Mouse (Mus musculus): ENCODE measurements around the gene Ring1. TPM values are rescaled to one million over a fixed set of nuclear protein-coding genes. Genes with fewer than 3 reads are reported as not detected.

The Ring1 gene
- 48.8 and 51.4 TPM in 2 replicates for polyA plus RNA-seq (2012; rRNA removed)

DNA sequence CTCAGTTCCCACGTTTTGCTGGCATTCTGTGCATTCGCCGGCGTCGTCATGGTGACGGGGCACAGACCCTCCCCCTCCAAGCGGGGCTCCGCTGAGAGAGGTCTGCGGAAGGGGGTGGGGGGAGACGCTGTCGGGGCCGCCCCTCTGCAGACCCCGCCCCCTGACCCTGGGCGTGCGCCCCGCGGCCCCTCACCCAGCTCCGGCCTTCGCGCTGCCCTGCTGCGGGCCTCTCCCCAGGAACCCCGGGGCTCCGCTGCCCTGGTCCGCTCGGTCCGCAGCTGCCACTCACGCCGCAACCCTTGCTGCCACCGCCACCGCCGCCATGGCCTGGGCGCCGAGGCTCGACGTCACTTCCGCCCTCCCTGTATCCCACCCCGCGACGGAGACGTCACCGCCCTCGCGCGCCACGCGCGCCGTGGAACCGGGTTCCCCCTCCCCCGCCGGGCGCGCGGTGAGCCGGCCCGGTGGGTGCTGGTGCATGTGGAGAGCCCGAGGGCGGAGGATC, at the start of gene Ring1:
Gene Ring1 (minus strand): TSS at position 364 of the 505 bp plus-strand sequence.

DNA sequence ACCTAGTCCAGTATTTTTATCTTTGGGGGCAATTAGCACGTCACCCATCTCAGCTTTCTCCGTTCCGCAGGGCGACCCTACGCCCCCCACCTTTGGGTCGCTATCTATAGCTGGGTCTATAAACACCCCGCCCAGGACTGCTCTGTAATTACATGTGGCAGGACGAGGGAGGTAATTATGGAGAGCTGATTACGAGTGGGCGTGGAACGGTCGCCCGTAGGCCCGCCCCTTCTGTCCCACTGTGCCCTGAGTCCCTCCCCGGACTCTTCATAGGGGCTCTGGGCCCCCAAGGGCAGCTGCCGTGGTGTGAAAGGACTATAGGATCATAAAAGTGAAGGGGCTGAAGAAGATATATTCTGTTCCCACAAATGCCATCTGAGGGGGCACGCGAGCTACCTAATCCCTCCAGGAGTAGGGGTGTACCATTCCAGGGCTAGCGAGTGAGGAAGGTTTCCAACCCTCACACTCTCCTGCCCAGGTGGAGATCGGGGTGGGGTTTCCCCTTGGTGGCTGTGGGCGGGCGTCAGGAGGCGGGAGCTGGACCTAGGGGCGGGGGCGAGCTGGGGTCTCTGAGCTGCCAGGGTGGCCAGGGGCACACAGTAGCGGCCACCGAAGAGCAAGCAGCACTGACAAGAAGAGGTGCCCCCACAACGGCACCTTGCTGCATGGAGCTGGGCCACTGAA, 14.5 kb upstream of the Ring1 start, which contains the start of gene Col11a2:
Gene Col11a2 (plus strand): TSS at position 560 of the 684 bp plus-strand sequence.

DNA sequence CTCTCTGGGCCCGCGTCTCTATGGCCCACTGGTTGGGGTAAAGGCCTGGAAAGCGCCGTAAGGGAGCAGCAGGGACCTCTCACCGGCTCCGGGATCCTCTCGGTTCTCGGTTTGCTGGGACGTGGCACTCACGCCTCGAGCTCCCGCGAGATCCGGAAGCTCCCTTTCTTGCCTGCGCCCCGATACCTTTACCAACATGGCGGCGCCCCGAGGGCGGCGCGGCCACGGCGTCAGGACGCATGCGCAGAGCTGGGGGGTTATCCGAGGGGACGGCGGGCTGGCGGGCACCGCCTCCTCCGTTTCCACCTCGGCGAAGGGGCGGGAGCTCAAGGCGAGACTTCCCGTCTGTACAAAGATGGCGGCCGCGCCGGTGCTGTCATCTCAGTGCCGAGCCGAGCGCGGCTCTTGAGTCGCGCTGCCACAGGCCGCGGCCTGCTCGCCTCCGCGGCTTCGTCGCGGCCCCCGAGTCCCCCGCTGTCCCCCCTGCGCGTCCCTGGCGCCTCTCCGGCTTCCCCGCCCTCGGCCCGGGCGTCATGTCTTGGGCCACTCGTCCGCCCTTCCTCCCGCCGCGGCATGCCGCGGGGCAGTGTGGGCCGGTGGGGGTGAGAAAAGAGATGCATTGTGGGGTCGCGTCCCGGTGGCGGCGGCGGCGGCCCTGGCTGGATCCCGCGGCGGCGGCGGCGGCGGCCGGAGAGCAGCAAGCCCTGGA, 7.1 kb upstream of the Ring1 start, which contains the start of the genes Slc39a7 and Rxrb:
Gene Slc39a7 (minus strand): TSS at position 218 of the 709 bp plus-strand sequence.
Gene Rxrb (plus strand): TSS at position 348 of the 709 bp plus-strand sequence.

DNA sequence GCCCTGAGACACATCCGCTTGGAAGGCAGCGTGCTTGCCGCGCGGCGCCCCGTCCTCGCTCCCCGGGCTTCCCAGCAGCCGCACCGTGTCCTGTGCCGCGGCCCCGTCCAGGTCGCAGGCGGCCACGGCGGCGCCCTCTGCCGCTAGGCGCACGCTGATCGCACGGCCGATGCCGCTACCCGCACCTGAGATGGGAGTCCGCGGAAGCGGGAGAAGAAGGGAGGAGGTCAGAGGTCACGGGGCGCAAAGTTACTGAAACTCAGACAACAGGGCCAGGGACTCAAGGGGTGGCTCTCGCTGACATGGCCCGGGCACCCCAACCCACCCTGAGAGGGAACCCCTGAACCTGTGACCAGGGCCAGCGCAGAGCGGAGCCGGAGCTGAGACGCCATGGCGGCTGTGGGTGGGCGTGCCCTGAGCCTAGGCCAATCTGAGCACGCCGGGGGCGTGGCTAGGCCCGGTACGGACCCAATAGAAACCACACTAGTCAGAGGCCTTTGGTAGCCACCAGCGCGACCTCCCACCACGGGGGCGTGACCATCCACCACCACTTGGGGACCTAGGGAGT, 3.3 kb upstream of the Ring1 start, which contains the start of gene H2-Ke6:
Gene H2-Ke6 (minus strand): TSS at position 405 of the 568 bp plus-strand sequence.

DNA sequence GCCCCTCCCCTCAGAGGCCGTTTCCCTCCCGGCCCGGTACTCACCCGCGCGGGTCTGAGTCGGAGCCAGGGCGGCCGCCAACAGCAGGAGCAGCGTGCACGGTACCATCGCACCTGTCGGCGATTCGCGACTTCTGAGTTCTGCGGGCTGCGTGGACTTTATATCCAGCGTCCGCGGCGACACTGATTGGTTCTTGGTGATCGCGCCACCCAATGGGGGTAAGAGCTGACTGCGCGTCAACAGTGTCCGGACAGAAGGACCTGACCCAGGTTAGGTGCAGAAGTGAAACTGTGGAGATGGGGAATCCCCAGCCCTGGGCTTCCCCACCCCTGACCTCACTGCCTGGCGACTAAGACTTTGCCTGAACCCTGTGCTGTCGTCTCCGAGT, 24.3 kb downstream of the Ring1 start, which contains the start of gene H2-K1:
Gene H2-K1 (minus strand): TSS at position 198 of the 388 bp plus-strand sequence.

Other genes starting within 250 kb of the Ring1 start
- 7.9 and 9.8 TPM in 2 replicates for gene Angptl4, start 242.8 kb downstream of the Ring1 start, polyA plus RNA-seq (2012; rRNA removed)
- 64.5 and 79.4 TPM in 2 replicates for gene Kank3, start 214.2 kb downstream of the Ring1 start, polyA plus RNA-seq (2012; rRNA removed)
- gene Rps28, start 200.1 kb downstream of the Ring1 start, polyA plus RNA-seq (2012; rRNA removed) = 1,131 and 1,306 TPM in 2 replicates
- 333 and 341 TPM in 2 replicates for gene Ndufa7, start 200.1 kb downstream of the Ring1 start, polyA plus RNA-seq (2012; rRNA removed)
- 29.8 and 36.6 TPM in 2 replicates for gene Cd320, start 181.6 kb downstream of the Ring1 start, polyA plus RNA-seq (2012; rRNA removed)
- not detected in 2 replicates for gene Gm7029, start 150.8 kb downstream of the Ring1 start, polyA plus RNA-seq (2012; rRNA removed)
- 12.0 and 13.5 TPM in 2 replicates for gene Kifc1, start 134.0 kb downstream of the Ring1 start, polyA plus RNA-seq (2012; rRNA removed)
- 0.21 and 0.24 TPM in 2 replicates for gene Platr17, start 119.5 kb downstream of the Ring1 start, polyA plus RNA-seq (2012; rRNA removed)
- gene Daxx, start 115.3 kb downstream of the Ring1 start, polyA plus RNA-seq (2012; rRNA removed) = 39.3 and 40.5 TPM in 2 replicates
- gene Tapbp, start 108.8 kb downstream of the Ring1 start, polyA plus RNA-seq (2012; rRNA removed) = 14.7 and 16.0 TPM in 2 replicates
- gene Zbtb22, start 108.8 kb downstream of the Ring1 start, polyA plus RNA-seq (2012; rRNA removed) = 26.4 and 28.4 TPM in 2 replicates
- gene Rgl2, start 95.1 kb downstream of the Ring1 start, polyA plus RNA-seq (2012; rRNA removed) = 183 and 190 TPM in 2 replicates
- 117 and 126 TPM in 2 replicates for gene Pfdn6, start 84.3 kb downstream of the Ring1 start, polyA plus RNA-seq (2012; rRNA removed)
- 20.5 and 22.2 TPM in 2 replicates for gene Wdr46, start 84.0 kb downstream of the Ring1 start, polyA plus RNA-seq (2012; rRNA removed)
- 10.4 and 11.6 TPM in 2 replicates for gene B3galt4, start 73.2 kb downstream of the Ring1 start, polyA plus RNA-seq (2012; rRNA removed)
- 58.2 and 62.1 TPM in 2 replicates for gene Vps52, start 68.9 kb downstream of the Ring1 start, polyA plus RNA-seq (2012; rRNA removed)
- 648 and 656 TPM in 2 replicates for gene Rps18, start 68.7 kb downstream of the Ring1 start, polyA plus RNA-seq (2012; rRNA removed)
- gene H2-K1, start 24.3 kb downstream of the Ring1 start, polyA plus RNA-seq (2012; rRNA removed) = 24.0 and 24.8 TPM in 2 replicates
- gene H2-Ke6, start 3.4 kb upstream of the Ring1 start, polyA plus RNA-seq (2012; rRNA removed) = 98.3 and 102 TPM in 2 replicates
- 112 TPM in 2 replicates for gene Slc39a7, start 7.0 kb upstream of the Ring1 start, polyA plus RNA-seq (2012; rRNA removed)
- 82.1 and 83.7 TPM in 2 replicates for gene Rxrb, start 7.1 kb upstream of the Ring1 start, polyA plus RNA-seq (2012; rRNA removed)
- 10.7 and 17.0 TPM in 2 replicates for gene Col11a2, start 14.8 kb upstream of the Ring1 start, polyA plus RNA-seq (2012; rRNA removed)
- gene H2-Oa, start 67.7 kb upstream of the Ring1 start, polyA plus RNA-seq (2012; rRNA removed) = 0.06 and 0.19 TPM in 2 replicates
- gene H2-DMa, start 94.9 kb upstream of the Ring1 start, polyA plus RNA-seq (2012; rRNA removed) = 15.7 and 16.4 TPM in 2 replicates
- gene Brd2, start 98.0 kb upstream of the Ring1 start, polyA plus RNA-seq (2012; rRNA removed) = 144 and 169 TPM in 2 replicates
- 0.63 and 1.0 TPM in 2 replicates for gene H2-DMb2, start 118.6 kb upstream of the Ring1 start, polyA plus RNA-seq (2012; rRNA removed)
- 1.9 and 2.2 TPM in 2 replicates for gene H2-DMb1, start 128.4 kb upstream of the Ring1 start, polyA plus RNA-seq (2012; rRNA removed)
- gene Tap1, start 162.9 kb upstream of the Ring1 start, polyA plus RNA-seq (2012; rRNA removed) = 4.8 and 4.9 TPM in 2 replicates
- gene Psmb9, start 163.1 kb upstream of the Ring1 start, polyA plus RNA-seq (2012; rRNA removed) = 1.2 and 1.5 TPM in 2 replicates
- 3.5 and 4.0 TPM in 2 replicates for gene Psmb8, start 173.0 kb upstream of the Ring1 start, polyA plus RNA-seq (2012; rRNA removed)
- gene Tap2, start 178.8 kb upstream of the Ring1 start, polyA plus RNA-seq (2012; rRNA removed) = 1.9 and 2.1 TPM in 2 replicates
- gene H2-Ob, start 214.2 kb upstream of the Ring1 start, polyA plus RNA-seq (2012; rRNA removed) = 0.40 and 0.48 TPM in 2 replicates
- gene H2-Ab1, start 233.0 kb upstream of the Ring1 start, polyA plus RNA-seq (2012; rRNA removed) = 0.74 and 1.0 TPM in 2 replicates

Measured in central nervous system, embryonic 18 days (tissue).